Mouse (Mus musculus) forebrain, embryonic 13.5 days (tissue): ENCODE results near the gene Aldoart1. TPM values are rescaled to one million over a fixed set of nuclear protein-coding genes. Genes with fewer than 3 reads are reported as not detected.

Experiments used
- ATAC-seq: fragments of 200-750 bp; cut with Nextera tagmentation; 2 replicates; pipeline ENCODE4 v1.8.0; 2017
- H3K27ac ChIP-seq: fragments of 300-500 bp; sonication (generic); 2 replicates; pipeline ENCODE4 v1.5.1; 2015; ENCODE audit warnings: inconsistent platforms, mild to moderate bottlenecking, moderate library complexity
- H3K27me3 ChIP-seq: fragments of 300-500 bp; sonication (generic); 2 replicates; pipeline ENCODE4 v1.6.1; 2015; ENCODE audit warnings: mild to moderate bottlenecking, inconsistent platforms
- H3K36me3 ChIP-seq: fragments of 300-500 bp; sonication (generic); 2 replicates; pipeline ENCODE4 v1.6.1; 2015; ENCODE audit warnings: mild to moderate bottlenecking, inconsistent platforms; ENCODE audit not compliant: poor library complexity, severe bottlenecking
- H3K4me1 ChIP-seq: fragments of 300-500 bp; sonication (generic); 2 replicates; pipeline ENCODE4 v1.6.1; 2015; ENCODE audit warnings: inconsistent platforms
- H3K4me2 ChIP-seq: fragments of 300-500 bp; sonication (generic); 2 replicates; pipeline ENCODE4 v1.6.1; 2015; ENCODE audit warnings: inconsistent platforms, mild to moderate bottlenecking, moderate library complexity
- H3K4me3 ChIP-seq: fragments of 300-500 bp; sonication (generic); 2 replicates; pipeline ENCODE4 v1.5.1; 2015; ENCODE audit warnings: mild to moderate bottlenecking, inconsistent platforms
- H3K9ac ChIP-seq: fragments of 300-500 bp; sonication (generic); 2 replicates; pipeline ENCODE4 v1.6.1; 2015; ENCODE audit warnings: mild to moderate bottlenecking, inconsistent platforms
- H3K9me3 ChIP-seq: fragments of 300-500 bp; sonication (generic); replicated peaks from 2 replicates; pipeline ENCODE4 v1.6.1; 2016; ENCODE audit warnings: inconsistent platforms
- WGBS: fragments of 180-500 bp; shearing (Covaris S2); methylation state at CpG from one replicate; pipeline ENCODE4 v1.1.7; 2015; 5-methylcytosine and 5-hydroxymethylcytosine counted together
- polyA plus RNA-seq: library from polyadenylated mRNA; unstranded; fragments of >200 nt; fragmentation: Nextera tagmentation; extraction: Ambion mirVana; gene quantifications from 2 replicates; pipeline ENCODE4 v1.2.1, GENCODE M21; 2015

The Aldoart1 gene
- not detected in 2 replicates for polyA plus RNA-seq

DNA sequence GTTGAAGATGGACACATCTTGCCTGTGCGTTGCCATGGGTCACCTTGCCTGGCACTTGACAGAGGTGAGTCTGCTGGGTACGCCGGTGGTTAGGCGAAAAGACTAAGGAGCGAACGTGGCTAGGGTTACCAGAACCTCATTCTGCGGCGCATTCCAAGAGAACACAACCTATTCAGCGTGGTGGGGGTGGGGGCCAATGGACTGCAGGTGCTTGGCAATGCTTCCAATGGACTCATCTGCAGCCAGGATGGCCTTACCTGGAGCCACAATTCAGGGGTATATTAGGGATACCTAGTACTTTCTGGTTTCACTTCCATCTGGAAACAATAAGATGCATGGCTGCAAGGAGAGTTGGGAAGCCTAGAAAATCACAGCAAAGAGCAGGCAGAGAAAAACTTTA, at the start of gene Aldoart1:
TSS of gene Aldoart1 (minus strand) at position 101 of the 400 bp plus-strand sequence.
- Histone ChIP-seq H3K27ac (no peak within 1 kb of the TSS), H3K27me3 (no peaks in the 10 kb centered on the region), H3K9ac (no peak within 1 kb of the TSS), H3K9me3 (no peaks in the 10 kb centered on the region), H3K4me1 (no peaks in the 10 kb centered on the region), H3K4me2 (no peak within 1 kb of the TSS), H3K36me3 (no peaks in the 10 kb centered on the region), H3K4me3 (no peak within 1 kb of the TSS)
- 93% methylated on average over 9 of the region's 9 CpGs for WGBS
- ATAC-seq, result no peak

DNA sequence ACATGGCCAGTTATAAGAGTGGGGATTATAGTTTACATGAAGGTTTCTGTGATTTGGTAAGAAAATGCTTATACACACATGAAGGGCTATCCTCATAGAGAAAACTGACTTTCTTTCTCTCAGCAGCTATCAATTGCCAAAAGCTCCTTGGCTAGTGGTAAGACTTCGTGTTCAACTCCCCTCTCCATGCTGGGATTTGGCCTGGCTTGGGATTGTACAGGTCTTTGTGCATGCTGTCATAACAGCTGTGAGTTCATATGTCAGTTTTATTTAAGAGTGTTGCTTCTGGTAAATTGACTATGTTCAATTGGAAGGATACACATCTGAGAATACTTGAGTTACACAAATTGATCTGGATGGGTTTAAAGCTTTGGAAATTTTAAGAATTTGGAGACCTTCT, 49.1 kb upstream of the Aldoart1 start:
- Histone ChIP-seq H3K27ac (no peak overlapping the region), H3K4me2 (no peak overlapping the region), H3K27me3 (no peaks in the 10 kb centered on the region), H3K9ac (no peak overlapping the region), H3K4me3 (no peak overlapping the region), H3K4me1 (no peaks in the 10 kb centered on the region), H3K36me3 (no peaks in the 10 kb centered on the region), H3K9me3 (no peaks in the 10 kb centered on the region)
- ATAC-seq, result no peak
- 56% methylated on average over 1 of the region's 1 CpGs for WGBS

DNA sequence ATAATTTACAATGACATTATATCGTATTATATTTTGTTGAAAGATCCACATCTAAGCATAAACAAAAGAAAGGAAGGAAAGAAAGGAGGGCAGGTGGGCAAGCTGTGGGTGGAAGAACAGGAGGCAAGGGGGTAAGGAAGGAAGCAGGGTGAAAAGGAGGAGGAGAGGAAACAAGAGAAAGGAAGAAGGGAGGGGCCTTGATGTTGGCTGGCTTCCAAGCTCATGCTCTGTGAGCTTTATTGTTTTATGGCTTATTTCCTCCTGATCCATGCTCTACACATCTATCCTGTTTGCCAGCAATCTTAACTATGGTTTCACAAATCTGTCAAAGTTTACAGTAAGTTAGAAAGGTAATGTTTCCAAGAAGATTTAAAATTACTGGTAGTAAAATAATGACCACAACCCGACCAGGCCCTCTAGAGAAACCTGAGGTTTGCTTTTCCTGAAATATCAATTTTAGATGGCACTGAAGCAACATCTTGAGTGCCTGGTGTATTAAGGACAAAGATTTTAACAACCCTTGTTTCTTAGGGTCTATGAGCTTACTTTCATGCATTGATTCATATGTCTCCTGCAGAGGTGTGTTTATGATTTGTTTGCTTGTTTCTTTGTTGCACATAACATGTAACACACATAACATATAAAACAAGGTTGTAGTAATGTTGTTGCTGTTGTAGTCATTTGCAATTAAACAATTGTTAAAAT, 13.1 kb upstream of the Aldoart1 start:
- H3K9me3 ChIP-seq, result no peaks in the 10 kb centered on the region
- no peaks in the 10 kb centered on the region for H3K27me3 ChIP-seq
- 93% methylated on average over 2 of the region's 2 CpGs for WGBS
- no peak overlapping the region for H3K27ac ChIP-seq
- 0 out of 2 replicates have a peak, but pooled peaks cover 3% of the 10 kb centered on the region for H3K4me1 ChIP-seq
- no peak overlapping the region for H3K4me2 ChIP-seq
- no peaks in the 10 kb centered on the region for H3K36me3 ChIP-seq
- no peak for ATAC-seq
- no peak overlapping the region for H3K4me3 ChIP-seq
- H3K9ac ChIP-seq, result no peak overlapping the region

DNA sequence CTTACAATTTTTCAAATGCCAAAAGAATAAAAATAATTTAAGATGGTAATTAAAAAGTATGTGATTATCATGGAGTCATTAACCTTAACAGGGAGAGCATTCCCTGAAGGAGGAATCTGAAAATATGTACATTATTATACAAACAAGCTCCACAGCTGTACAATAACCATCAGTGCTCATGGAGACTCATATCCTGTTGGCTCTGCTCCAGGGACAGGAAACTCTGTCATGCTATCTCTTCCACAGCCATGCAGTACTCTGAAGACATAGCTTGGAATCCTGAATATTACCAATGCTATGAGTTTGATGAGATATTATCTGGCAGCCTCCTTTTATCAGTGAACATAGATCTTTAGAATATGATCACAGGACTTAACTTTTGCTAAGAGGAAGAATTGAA, 8.2 kb downstream of the Aldoart1 start:
- Histone ChIP-seq H3K36me3 (no peaks in the 10 kb centered on the region), H3K9ac (no peak overlapping the region), H3K4me3 (no peak overlapping the region), H3K27me3 (no peaks in the 10 kb centered on the region), H3K9me3 (no peaks in the 10 kb centered on the region), H3K4me2 (no peak overlapping the region), H3K4me1 (no peaks in the 10 kb centered on the region), H3K27ac (no peak overlapping the region)
- no peak for ATAC-seq

DNA sequence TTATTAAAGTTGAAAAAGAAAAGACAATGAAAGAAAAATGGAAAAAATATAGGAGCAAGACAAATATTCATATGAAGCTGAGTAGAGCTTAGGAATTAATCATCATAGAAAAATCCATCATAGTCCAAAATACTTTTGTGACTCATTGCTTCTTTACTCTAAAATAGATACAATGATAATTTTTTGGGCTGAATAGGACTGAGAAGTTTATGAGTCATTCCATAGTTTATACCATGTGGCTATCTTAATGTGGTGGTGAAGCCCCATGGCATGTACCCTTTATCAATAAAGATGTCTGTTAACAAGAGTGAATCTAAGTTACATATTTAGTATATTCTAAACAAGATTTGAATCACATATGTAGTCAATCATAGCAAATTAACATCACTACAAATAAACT, 9.4 kb downstream of the Aldoart1 start:
- H3K27me3 ChIP-seq, result no peaks in the 10 kb centered on the region
- no peak overlapping the region for H3K4me3 ChIP-seq
- no peaks in the 10 kb centered on the region for H3K36me3 ChIP-seq
- H3K9ac ChIP-seq, result no peak overlapping the region
- no peak overlapping the region for H3K4me2 ChIP-seq
- H3K27ac ChIP-seq, result no peak overlapping the region
- H3K9me3 ChIP-seq, result no peaks in the 10 kb centered on the region
- no peaks in the 10 kb centered on the region for H3K4me1 ChIP-seq
- ATAC-seq, result no peak

DNA sequence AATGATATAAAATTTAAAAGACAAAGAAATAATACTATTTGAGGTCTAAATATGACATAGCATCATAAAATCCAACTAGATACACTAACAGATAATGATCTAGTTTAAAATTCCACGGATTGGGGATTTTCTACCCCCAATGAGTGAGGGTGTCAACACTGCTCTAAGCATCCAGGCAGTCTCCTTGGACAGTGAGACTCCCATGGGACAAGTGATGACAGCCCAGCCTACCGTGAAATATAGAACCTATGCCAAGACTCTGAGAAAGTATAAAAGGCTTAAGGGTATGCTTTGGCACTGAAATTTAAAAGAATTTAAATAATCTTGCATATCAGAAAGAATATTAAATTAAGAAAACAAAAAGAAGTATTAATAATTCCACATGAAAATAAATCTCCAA, 16.0 kb downstream of the Aldoart1 start:
- Histone ChIP-seq H3K27ac (no peak overlapping the region), H3K4me2 (no peak overlapping the region), H3K9ac (no peak overlapping the region), H3K4me3 (no peak overlapping the region), H3K27me3 (no peaks in the 10 kb centered on the region), H3K4me1 (no peaks in the 10 kb centered on the region), H3K9me3 (no peaks in the 10 kb centered on the region), H3K36me3 (no peaks in the 10 kb centered on the region)
- ATAC-seq, result no peak
- 65% methylated on average over 2 of the region's 2 CpGs for WGBS

DNA sequence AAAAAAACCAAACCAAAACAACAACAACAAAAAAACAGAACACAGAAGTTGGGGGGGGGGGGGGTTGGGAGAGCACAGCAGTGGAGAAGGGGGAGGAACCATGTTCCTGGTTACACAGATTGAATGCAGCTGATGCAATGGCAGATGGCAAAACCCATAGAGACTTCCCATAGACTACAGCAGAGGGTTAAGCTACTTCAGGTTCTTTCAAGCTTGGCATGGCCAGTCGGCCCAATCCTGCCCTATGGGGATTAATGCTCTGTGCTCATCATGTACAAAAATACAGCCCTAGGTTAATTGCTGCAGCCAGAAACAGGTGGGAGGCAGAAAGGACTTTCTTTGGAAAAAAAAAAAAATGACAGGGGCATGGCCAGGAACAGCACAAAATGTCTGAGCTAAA, 17.0 kb downstream of the Aldoart1 start:
- Histone ChIP-seq H3K27ac (no peak overlapping the region), H3K4me2 (no peak overlapping the region), H3K36me3 (no peaks in the 10 kb centered on the region), H3K4me1 (no peaks in the 10 kb centered on the region), H3K9ac (no peak overlapping the region), H3K4me3 (no peak overlapping the region), H3K27me3 (no peaks in the 10 kb centered on the region), H3K9me3 (no peaks in the 10 kb centered on the region)
- WGBS, result 61% methylated on average over 1 of the region's 1 CpGs
- no peak for ATAC-seq

DNA sequence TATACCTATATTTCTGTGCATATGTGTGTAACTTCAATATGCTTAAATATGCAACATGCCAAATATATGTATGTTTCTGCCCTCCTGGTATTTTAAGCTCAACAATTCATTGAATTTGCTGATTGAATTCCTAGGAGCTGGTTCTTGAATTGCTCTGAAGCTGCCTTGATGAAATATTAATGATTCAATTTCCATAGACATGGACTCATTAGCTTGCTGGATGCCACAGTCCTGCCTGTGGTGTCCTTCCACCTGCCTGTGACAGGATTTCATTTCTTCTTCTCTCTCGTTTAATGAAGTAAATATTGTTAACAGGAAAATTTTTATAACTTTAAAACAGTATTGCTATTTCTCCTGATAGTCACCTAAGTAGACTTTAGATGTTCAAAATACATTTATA, 51.6 kb downstream of the Aldoart1 start:
- no peak overlapping the region for H3K4me2 ChIP-seq
- no peaks in the 10 kb centered on the region for H3K27me3 ChIP-seq
- no peak overlapping the region for H3K27ac ChIP-seq
- no peaks in the 10 kb centered on the region for H3K36me3 ChIP-seq
- H3K9me3 ChIP-seq, result no peaks in the 10 kb centered on the region
- ATAC-seq, result no peak
- no peak overlapping the region for H3K9ac ChIP-seq
- no peaks in the 10 kb centered on the region for H3K4me1 ChIP-seq
- WGBS, result 80% methylated on average over 1 of the region's 1 CpGs
- no peak overlapping the region for H3K4me3 ChIP-seq
